Mouse (Mus musculus): ENCODE data around the gene Fam53b. TPM values are rescaled to one million over a fixed set of nuclear protein-coding genes. Genes with fewer than 3 reads are reported as not detected.
A peak's percentile ranks its signal among the peaks of the same experiment; 100 is the strongest.

Fam53b gene
- polyA plus RNA-seq, 1 experiment from 2014 or later = 16.4 TPM

GRCm38 (mm10) chr7:132786522-132786921 lies 27.2 kb downstream of the Fam53b start:
- WGBS = 22% methylated on average over 4 of the region's 4 CpGs
- peaks cover 47% of the 10 kb centered on the region for H3K4me1 ChIP-seq (ENCODE audit: control insufficient read depth, insufficient read depth, low read length)

GRCm38 (mm10) chr7:132786011-132786410 lies 27.7 kb downstream of the Fam53b start:
- peak; percentile 64; the same call in 1 of the 2 replicates for ATAC-seq (replicated peaks; ENCODE audit: extremely low read depth, insufficient read depth, low FRiP score)
- Histone ChIP-seq H3K4me3 (ENCODE audit: low read length) (no peak overlapping the region), H3K4me1 (ENCODE audit: control insufficient read depth, insufficient read depth, low read length) (peaks cover 53% of the 10 kb centered on the region), H3K9ac (ENCODE audit: low read length) (peak overlapping the region; percentile 51; the same call in 1 of the 2 replicates), H3K4me2 (ENCODE audit: low read depth, low read length) (no peak overlapping the region; the same call in 1 of the 2 replicates), H3K36me3 (ENCODE audit: control insufficient read depth, insufficient read depth) (no peaks in the 10 kb centered on the region), H3K27me3 (ENCODE audit: control insufficient read depth, insufficient read depth, low read length) (no peaks in the 10 kb centered on the region), H3K9me3 (replicated peaks; ENCODE audit: control insufficient read depth, low read length) (no peaks in the 10 kb centered on the region), H3K27ac (ENCODE audit: low read length) (peak overlapping the region; percentile 89)
- WGBS = 13% methylated on average over 7 of the region's 7 CpGs

More at GRCm38 (mm10) chr7:132786522-132786921, 27.2 kb downstream of the Fam53b start:
- Histone ChIP-seq H3K9me3 (replicated peaks; ENCODE audit: control insufficient read depth, low read length) (no peaks in the 10 kb centered on the region), H3K9ac (ENCODE audit: low read length) (no peak overlapping the region), H3K4me2 (ENCODE audit: low read depth, low read length) (no peak overlapping the region), H3K4me3 (ENCODE audit: low read length) (no peak overlapping the region), H3K27me3 (ENCODE audit: control insufficient read depth, insufficient read depth, low read length) (no peaks in the 10 kb centered on the region), H3K27ac (ENCODE audit: low read length) (peak overlapping the region; percentile 89), H3K36me3 (ENCODE audit: control insufficient read depth, insufficient read depth) (no peaks in the 10 kb centered on the region)
- no peak for ATAC-seq (replicated peaks; ENCODE audit: extremely low read depth, insufficient read depth, low FRiP score)

GRCm38 (mm10) chr7:132784101-132784500 lies 29.6 kb downstream of the Fam53b start:
- WGBS = 66% methylated on average over 5 of the region's 5 CpGs
- no peak for ATAC-seq (replicated peaks; ENCODE audit: extremely low read depth, insufficient read depth, low FRiP score)
- H3K27me3 ChIP-seq (ENCODE audit: control insufficient read depth, insufficient read depth, low read length) = no peaks in the 10 kb centered on the region

GRCm38 (mm10) chr7:132781850-132782249 lies 31.8 kb downstream of the Fam53b start:
- Histone ChIP-seq H3K4me3 (ENCODE audit: low read length) (no peak overlapping the region), H3K4me2 (ENCODE audit: low read depth, low read length) (peak overlapping the region; percentile 10; the same call in 1 of the 2 replicates), H3K27me3 (ENCODE audit: control insufficient read depth, insufficient read depth, low read length) (no peaks in the 10 kb centered on the region), H3K36me3 (ENCODE audit: control insufficient read depth, insufficient read depth) (no peaks in the 10 kb centered on the region; the same call in 1 of the 2 replicates), H3K9me3 (replicated peaks; ENCODE audit: control insufficient read depth, low read length) (no peaks in the 10 kb centered on the region), H3K4me1 (ENCODE audit: control insufficient read depth, insufficient read depth, low read length) (peaks cover 59% of the 10 kb centered on the region), H3K9ac (ENCODE audit: low read length) (0 out of 2 replicates have a peak overlapping the region, but pooled peaks have one; percentile 23), H3K27ac (ENCODE audit: low read length) (peak overlapping the region; percentile 61)
- 32% methylated on average over 6 of the region's 6 CpGs for WGBS
- ATAC-seq (replicated peaks; ENCODE audit: extremely low read depth, insufficient read depth, low FRiP score) = no peak

More at GRCm38 (mm10) chr7:132784101-132784500, 29.6 kb downstream of the Fam53b start:
- Histone ChIP-seq H3K36me3 (ENCODE audit: control insufficient read depth, insufficient read depth) (no peaks in the 10 kb centered on the region), H3K4me3 (ENCODE audit: low read length) (no peak overlapping the region), H3K27ac (ENCODE audit: low read length) (peak overlapping the region; percentile 24; the same call in 1 of the 2 replicates), H3K4me2 (ENCODE audit: low read depth, low read length) (no peak overlapping the region), H3K9ac (ENCODE audit: low read length) (0 out of 2 replicates have a peak overlapping the region, but pooled peaks have one; percentile 34), H3K4me1 (ENCODE audit: control insufficient read depth, insufficient read depth, low read length) (peaks cover 68% of the 10 kb centered on the region), H3K9me3 (replicated peaks; ENCODE audit: control insufficient read depth, low read length) (no peaks in the 10 kb centered on the region)

GRCm38 (mm10) chr7:132781130-132781814 lies 32.4 kb downstream of the Fam53b start:
- WGBS = 36% methylated on average over 7 of the region's 7 CpGs
- Histone ChIP-seq H3K4me3 (ENCODE audit: low read length) (no peak overlapping the region), H3K9ac (ENCODE audit: low read length) (no peak overlapping the region), H3K9me3 (replicated peaks; ENCODE audit: control insufficient read depth, low read length) (no peaks in the 10 kb centered on the region), H3K4me1 (ENCODE audit: control insufficient read depth, insufficient read depth, low read length) (peaks cover 53% of the 10 kb centered on the region), H3K4me2 (ENCODE audit: low read depth, low read length) (no peak overlapping the region; the same call in 1 of the 2 replicates), H3K27ac (ENCODE audit: low read length) (peak overlapping the region; percentile 61), H3K27me3 (ENCODE audit: control insufficient read depth, insufficient read depth, low read length) (no peaks in the 10 kb centered on the region), H3K36me3 (ENCODE audit: control insufficient read depth, insufficient read depth) (no peaks in the 10 kb centered on the region; the same call in 1 of the 2 replicates)
- ATAC-seq (replicated peaks; ENCODE audit: extremely low read depth, insufficient read depth, low FRiP score) = 0 out of 2 replicates have a peak, but pooled peaks have one; percentile 3

GRCm38 (mm10) chr7:132780611-132781010 lies 33.1 kb downstream of the Fam53b start:
- ATAC-seq (replicated peaks; ENCODE audit: extremely low read depth, insufficient read depth, low FRiP score) = no peak
- no peak overlapping the region for H3K4me3 ChIP-seq (ENCODE audit: low read length)
- H3K4me2 ChIP-seq (ENCODE audit: low read depth, low read length) = no peak overlapping the region
- 60% methylated on average over 4 of the region's 4 CpGs for WGBS
- H3K9ac ChIP-seq (ENCODE audit: low read length) = 0 out of 2 replicates have a peak overlapping the region, but pooled peaks have one; percentile 20
- no peaks in the 10 kb centered on the region; the same call in 1 of the 2 replicates for H3K36me3 ChIP-seq (ENCODE audit: control insufficient read depth, insufficient read depth)
- peaks cover 49% of the 10 kb centered on the region for H3K4me1 ChIP-seq (ENCODE audit: control insufficient read depth, insufficient read depth, low read length)
- H3K27me3 ChIP-seq (ENCODE audit: control insufficient read depth, insufficient read depth, low read length) = no peaks in the 10 kb centered on the region
- H3K27ac ChIP-seq (ENCODE audit: low read length) = peak overlapping the region; percentile 61
- no peaks in the 10 kb centered on the region for H3K9me3 ChIP-seq (replicated peaks; ENCODE audit: control insufficient read depth, low read length)

GRCm38 (mm10) chr7:132778630-132779029 lies 35.1 kb downstream of the Fam53b start:
- Histone ChIP-seq H3K4me1 (ENCODE audit: control insufficient read depth, insufficient read depth, low read length) (peaks cover 56% of the 10 kb centered on the region), H3K4me3 (ENCODE audit: low read length) (no peak overlapping the region), H3K36me3 (ENCODE audit: control insufficient read depth, insufficient read depth) (no peaks in the 10 kb centered on the region; the same call in 1 of the 2 replicates), H3K9ac (ENCODE audit: low read length) (peak overlapping the region; percentile 26; the same call in 1 of the 2 replicates), H3K4me2 (ENCODE audit: low read depth, low read length) (no peak overlapping the region), H3K27ac (ENCODE audit: low read length) (0 out of 2 replicates have a peak overlapping the region, but pooled peaks have one; percentile 9), H3K9me3 (replicated peaks; ENCODE audit: control insufficient read depth, low read length) (no peaks in the 10 kb centered on the region), H3K27me3 (ENCODE audit: control insufficient read depth, insufficient read depth, low read length) (no peaks in the 10 kb centered on the region)
- 48% methylated on average over 13 of the region's 13 CpGs for WGBS
- ATAC-seq (replicated peaks; ENCODE audit: extremely low read depth, insufficient read depth, low FRiP score) = no peak

GRCm38 (mm10) chr7:132777728-132778453 lies 35.8 kb downstream of the Fam53b start:
- 100% methylated on average over 1 of the region's 1 CpGs for WGBS
- no peaks in the 10 kb centered on the region for H3K9me3 ChIP-seq (replicated peaks; ENCODE audit: control insufficient read depth, low read length)
- no peaks in the 10 kb centered on the region; the same call in 1 of the 2 replicates for H3K36me3 ChIP-seq (ENCODE audit: control insufficient read depth, insufficient read depth)
- no peak for ATAC-seq (replicated peaks; ENCODE audit: extremely low read depth, insufficient read depth, low FRiP score)
- no peaks in the 10 kb centered on the region for H3K27me3 ChIP-seq (ENCODE audit: control insufficient read depth, insufficient read depth, low read length)
- no peak overlapping the region for H3K4me3 ChIP-seq (ENCODE audit: low read length)
- no peak overlapping the region for H3K4me2 ChIP-seq (ENCODE audit: low read depth, low read length)
- H3K9ac ChIP-seq (ENCODE audit: low read length) = no peak overlapping the region
- H3K4me1 ChIP-seq (ENCODE audit: control insufficient read depth, insufficient read depth, low read length) = peaks cover 57% of the 10 kb centered on the region
- H3K27ac ChIP-seq (ENCODE audit: low read length) = no peak overlapping the region
